Mouse (Mus musculus) CH12.LX (cell line): Measurements from ENCODE around the gene Agfg1. TPM values are rescaled to one million over a fixed set of nuclear protein-coding genes. Genes with fewer than 3 reads are reported as not detected.
"Not testable (repeated sequence)": the region's sequence is repeated elsewhere in the genome, so short reads cannot be mapped to it uniquely, and the experiment has no call there.

ENCODE experiments used
- DNase-seq: peaks from one replicate; pipeline ENCODE4 v3.0.0-alpha.2; 2013; ENCODE audit errors: extremely low read depth
- H3K27ac ChIP-seq: 2 replicates; pipeline ENCODE4 v1.5.1; 2012; ENCODE audit warnings: low read depth, mild to moderate bottlenecking, control low read depth, moderate library complexity; ENCODE audit not compliant: insufficient read depth
- H3K27me3 ChIP-seq: replicated peaks from 2 replicates; pipeline ENCODE3; 2012; ENCODE audit warnings: inconsistent platforms
- H3K36me3 ChIP-seq, 2 experiments: replicated peaks in 1 of 2; 2 replicates each; pipeline versions ENCODE3 to v1.6.1; 2012; ENCODE audit warnings: inconsistent platforms in 1 of 2, low read length in 1 of 2, mild to moderate bottlenecking in 1 of 2, mixed read lengths in 1 of 2, moderate library complexity in 1 of 2; ENCODE audit not compliant: control insufficient read depth in 1 of 2, insufficient read depth in 1 of 2
- H3K4me1 ChIP-seq, 2 experiments: 2 replicates each; pipeline ENCODE4 v1.6.1; 2012; ENCODE audit warnings: inconsistent platforms in 1 of 2, moderate library complexity in 1 of 2; ENCODE audit not compliant: insufficient read depth in 2 of 2, control insufficient read depth in 1 of 2
- H3K4me2 ChIP-seq: 2 replicates; pipeline ENCODE4 v1.6.1; 2012; ENCODE audit warnings: low read depth, mild to moderate bottlenecking, control low read depth; ENCODE audit not compliant: poor library complexity, insufficient read depth, severe bottlenecking
- H3K4me3 ChIP-seq, 3 experiments: fragments of 150-350 bp in 1 of 3; sonication (generic) in 1 of 3; replicated peaks in 1 of 3; 2 replicates each; pipeline versions ENCODE3 to v1.5.1; 2011 to 2012; ENCODE audit warnings: low read depth in 2 of 3, low read length in 2 of 3, mild to moderate bottlenecking in 2 of 3, moderate library complexity in 2 of 3, control low read depth in 1 of 3, improper control_type of control experiment in 1 of 3, inconsistent platforms in 1 of 3, mixed read lengths in 1 of 3; ENCODE audit not compliant: poor library complexity in 1 of 3
- H3K79me2 ChIP-seq: replicated peaks from 2 replicates; pipeline ENCODE4 v1.6.1; 2012; ENCODE audit warnings: mild to moderate bottlenecking, moderate library complexity; ENCODE audit not compliant: control insufficient read depth, poor library complexity, insufficient read depth, severe bottlenecking; ENCODE audit errors: extremely low read depth
- H3K9ac ChIP-seq: 2 replicates; pipeline ENCODE4 v1.6.1; 2012; ENCODE audit warnings: low read depth, mild to moderate bottlenecking, control low read depth, moderate library complexity; ENCODE audit not compliant: insufficient read depth
- H3K9me3 ChIP-seq: replicated peaks from 2 replicates; pipeline ENCODE3; 2012; ENCODE audit warnings: low read length, inconsistent platforms, mixed read lengths
- BHLHE40 ChIP-seq: IDR thresholded peaks from 2 replicates; pipeline ENCODE4 v1.6.1; 2011; ENCODE audit warnings: mild to moderate bottlenecking, low read depth, low read length, improper control_type of control experiment
- CTCF ChIP-seq, 2 experiments: IDR thresholded peaks in 1 of 2; conservative IDR thresholded peaks in 1 of 2; 2 replicates each; pipeline ENCODE4 v1.5.1; 2011 to 2012; ENCODE audit warnings: low read depth in 2 of 2, low read length in 2 of 2, improper control_type of control experiment in 1 of 2, inconsistent platforms in 1 of 2, mild to moderate bottlenecking in 1 of 2, moderate library complexity in 1 of 2
- E2F4 ChIP-seq: IDR thresholded peaks from 2 replicates; pipeline ENCODE4 v1.6.1; 2011; ENCODE audit warnings: low read depth, low read length, improper control_type of control experiment; ENCODE audit not compliant: insufficient replicate concordance
- ELF1 ChIP-seq: IDR thresholded peaks from 2 replicates; pipeline ENCODE4 v1.6.1; 2014; ENCODE audit warnings: low read depth, mild to moderate bottlenecking, inconsistent platforms, low read length, improper control_type of control experiment
- EP300 ChIP-seq: IDR thresholded peaks from 2 replicates; pipeline ENCODE4 v1.6.1; 2011; ENCODE audit warnings: low read length, improper control_type of control experiment
- ETS1 ChIP-seq: conservative IDR thresholded peaks from 2 replicates; pipeline ENCODE4 v1.6.1; 2012; ENCODE audit warnings: low read depth, mild to moderate bottlenecking, inconsistent platforms, low read length, improper control_type of control experiment, moderate library complexity
- JUND ChIP-seq: conservative IDR thresholded peaks from 2 replicates; pipeline ENCODE4 v1.6.1; 2011; ENCODE audit warnings: low read depth, low read length, improper control_type of control experiment
- KAT2A ChIP-seq: IDR thresholded peaks from 2 replicates; pipeline ENCODE4 v1.6.1; 2012; ENCODE audit warnings: low read length, improper control_type of control experiment, inconsistent platforms; ENCODE audit not compliant: insufficient replicate concordance
- MAX ChIP-seq: IDR thresholded peaks from 2 replicates; pipeline ENCODE4 v1.6.1; 2011; ENCODE audit warnings: low read length, improper control_type of control experiment
- MEF2A ChIP-seq: IDR thresholded peaks from 2 replicates; pipeline ENCODE4 v1.6.1; 2014; ENCODE audit warnings: low read depth, mild to moderate bottlenecking, inconsistent platforms, low read length, improper control_type of control experiment, borderline replicate concordance
- MXI1 ChIP-seq: IDR thresholded peaks from 2 replicates; pipeline ENCODE4 v1.6.1; 2011; ENCODE audit warnings: mild to moderate bottlenecking, low read depth, low read length, improper control_type of control experiment
- MYC ChIP-seq: IDR thresholded peaks from 2 replicates; pipeline ENCODE4 v1.6.1; 2011; ENCODE audit warnings: low read depth, mild to moderate bottlenecking, improper control_type of control experiment, low read length
- PAX5 ChIP-seq: IDR thresholded peaks from 2 replicates; pipeline ENCODE4 v1.6.1; 2012; ENCODE audit warnings: low read length, inconsistent platforms, mixed read lengths
- RAD21 ChIP-seq: IDR thresholded peaks from 2 replicates; pipeline ENCODE4 v1.6.1; 2011; ENCODE audit warnings: low read depth, mild to moderate bottlenecking, low read length, improper control_type of control experiment, moderate library complexity
- SIN3A ChIP-seq: IDR thresholded peaks from 2 replicates; pipeline ENCODE4 v1.6.1; 2012; ENCODE audit warnings: low read length, improper control_type of control experiment, inconsistent platforms
- SMC3 ChIP-seq: IDR thresholded peaks from 2 replicates; pipeline ENCODE4 v1.6.1; 2011; ENCODE audit warnings: low read depth, low read length, improper control_type of control experiment
- TCF12 ChIP-seq: IDR thresholded peaks from 2 replicates; pipeline ENCODE4 v1.6.1; 2014; ENCODE audit warnings: low read depth, mild to moderate bottlenecking, inconsistent platforms, low read length, improper control_type of control experiment
- USF2 ChIP-seq: conservative IDR thresholded peaks from 2 replicates; pipeline ENCODE4 v1.6.1; 2011; ENCODE audit warnings: low read depth, low read length, improper control_type of control experiment
- ZKSCAN1 ChIP-seq: IDR thresholded peaks from 2 replicates; pipeline ENCODE4 v1.6.1; 2012; ENCODE audit warnings: low read depth, inconsistent platforms, low read length, improper control_type of control experiment, borderline replicate concordance
- ZMIZ1 ChIP-seq: IDR thresholded peaks from 2 replicates; pipeline ENCODE4 v1.6.1; 2012; ENCODE audit warnings: low read depth, mild to moderate bottlenecking, inconsistent platforms, low read length, improper control_type of control experiment
- ZNF384 ChIP-seq: IDR thresholded peaks from 2 replicates; pipeline ENCODE4 v1.6.1; 2012; ENCODE audit warnings: low read depth, low read length, improper control_type of control experiment, inconsistent platforms
- dilution Hi-C: fragments of 300-500 bp; cut with MboI; formaldehyde crosslinking; loops from 2 replicates; pipeline ENCODE4 v1.14.3; 2020; ENCODE audit warnings: low sequenced_read_pairs; ENCODE audit not compliant: extremely low pct_unique_long_range_greater_than_20kb, extremely low pct_ligation_motif_present
- in situ Hi-C: fragments of 300-500 bp; cut with MboI; formaldehyde crosslinking; loops from 3 replicates; pipeline ENCODE4 v1.14.3; 2019; ENCODE audit warnings: low sequenced_read_pairs, low pct_ligation_motif_present, low pct_unique_long_range_greater_than_20kb, mixed read lengths
- polyA plus RNA-seq: library from polyadenylated mRNA; unstranded; fragments of >175 nt; gene quantifications from 2 replicates; pipeline ENCODE4 v1.2.1, GENCODE M21; 2012; ENCODE audit warnings: low read depth; ENCODE audit not compliant: insufficient read length
- total RNA-seq, 2 experiments: library from RNA; depleted of rRNA; stranded (reverse); fragments of 300-350 nt in 1 of 2; fragments of >200 nt in 1 of 2; gene quantifications; 2 replicates each; pipeline ENCODE4 v1.2.3; 2012 to 2014

The Agfg1 gene
- total and polyA plus RNA-seq, 3 experiments = 59.0 to 127 (median 106) TPM

DNA sequence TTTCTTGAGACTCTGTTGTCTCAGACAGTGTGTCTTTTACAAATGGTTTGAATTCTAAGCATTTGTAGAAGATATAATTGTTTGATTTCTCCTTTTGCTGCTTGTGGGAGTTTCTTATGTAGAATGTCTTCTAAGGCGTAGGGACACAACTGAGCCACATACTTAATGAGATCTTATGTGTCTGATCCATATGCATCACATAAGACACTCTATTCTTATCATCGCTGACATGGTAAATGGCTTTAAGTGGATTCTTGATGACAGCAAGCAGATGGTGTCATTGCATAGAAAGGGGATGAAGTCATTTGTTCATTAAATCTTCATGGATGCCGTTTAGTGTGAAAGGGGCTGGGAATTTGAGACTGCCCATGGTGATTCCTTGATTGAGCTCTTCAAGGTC is 66.6 kb downstream of the Agfg1 start:
- Histone ChIP-seq H3K9ac (no peak overlapping the region), H3K9me3 (no peaks in the 10 kb centered on the region), H3K27me3 (no peaks in the 10 kb centered on the region), H3K27ac (no peak overlapping the region), H3K36me3 (peaks cover 15 to 52% of the 10 kb centered on the region in 2 experiments), H3K79me2 (no peaks in the 10 kb centered on the region), H3K4me3 (no peak overlapping the region), H3K4me2 (no peak overlapping the region), H3K4me1 (no peaks in the 10 kb centered on the region)
- in situ Hi-C loops = no loop called here
- TF ChIP-seq ETS1 = no peak
- no peak for TF ChIP-seq ZKSCAN1
- TF ChIP-seq TCF12 = no peak
- TF ChIP-seq USF2 = no peak
- TF ChIP-seq MYC = no peak
- no peak for TF ChIP-seq JUND
- TF ChIP-seq KAT2A = no peak
- TF ChIP-seq ZMIZ1 = no peak
- no peak for TF ChIP-seq SMC3
- TF ChIP-seq E2F4 = no peak
- no peak for TF ChIP-seq BHLHE40
- TF ChIP-seq MAX = no peak
- TF ChIP-seq RAD21 = no peak
- TF ChIP-seq EP300 = no peak
- no peak for TF ChIP-seq ELF1
- TF ChIP-seq MXI1 = no peak
- no peak for TF ChIP-seq PAX5
- TF ChIP-seq ZNF384 = no peak
- no peak for DNase-seq
- dilution Hi-C loops = no loop called here

- in situ Hi-C loops (no loop called here), dilution Hi-C loops (no loop called here)
- H3K27ac ChIP-seq = no peak within 1 kb of the TSS
- no peaks in the 10 kb centered on the region for H3K79me2 ChIP-seq
- H3K4me3 ChIP-seq = no peak within 1 kb of the TSS
- H3K36me3 ChIP-seq = peaks cover 4 to 8% of the 10 kb centered on the region in 2 experiments
- no peaks in the 10 kb centered on the region for H3K27me3 ChIP-seq
- no peak for TF ChIP-seq EP300
- no peak for TF ChIP-seq SIN3A
- peak in 1 of 2 experiments; percentile 29; a peak in 2 of 4 replicates for TF ChIP-seq CTCF (conservative IDR thresholded peaks at IDR 0.05 in 1 of 2, IDR thresholded peaks at IDR 0.05 in 1 of 2; ENCODE audit: low read depth in 2 of 2, low read length in 2 of 2)
- peak; percentile 25 for TF ChIP-seq SMC3
- TF ChIP-seq MEF2A = no peak
- no peaks in the 10 kb centered on the region for H3K9me3 ChIP-seq
- no peak for DNase-seq
- H3K9ac ChIP-seq = no peak within 1 kb of the TSS
- peaks cover 2 to 7% of the 10 kb centered on the region in 2 experiments; a peak in 2 of 4 replicates for H3K4me1 ChIP-seq
- H3K4me2 ChIP-seq = no peak within 1 kb of the TSS
Measured at GRCm38 (mm10) chr1:82913025-82913424, 73.7 kb downstream of the Agfg1 start, which contains the start of gene A030005L19Rik. Gene A030005L19Rik, plus strand, starts transcription at chr1:82913325.

- H3K79me2 ChIP-seq, H3K4me3 ChIP-seq, H3K36me3 ChIP-seq, H3K9ac ChIP-seq, H3K27me3 ChIP-seq, dilution Hi-C loops, H3K27ac ChIP-seq, H3K9me3 ChIP-seq, in situ Hi-C loops, DNase-seq, H3K4me1 ChIP-seq, H3K4me2 ChIP-seq: not testable (repeated sequence)
Measured at GRCm38 (mm10) chr1:82913434-82913833, 74.2 kb downstream of the Agfg1 start.
